Mouse (Mus musculus) ES-Bruce4 (cell line): Measurements from ENCODE around the gene Igfbp4. TPM values are rescaled to one million over a fixed set of nuclear protein-coding genes. Genes with fewer than 3 reads are reported as not detected.

Source experiments
- H3K27ac ChIP-seq: 2 replicates; pipeline ENCODE4 v1.5.1; 2012; ENCODE audit warnings: low read length, inconsistent platforms; ENCODE audit not compliant: insufficient read depth
- H3K27me3 ChIP-seq: 2 replicates; pipeline ENCODE4 v1.6.1; 2012; ENCODE audit warnings: mild to moderate bottlenecking, low read length, inconsistent platforms; ENCODE audit not compliant: control insufficient read depth, poor library complexity, insufficient read depth, severe bottlenecking
- H3K36me3 ChIP-seq: 2 replicates; pipeline ENCODE4 v1.6.1; 2012; ENCODE audit warnings: inconsistent platforms, mild to moderate bottlenecking, low read length, moderate library complexity; ENCODE audit not compliant: control insufficient read depth, poor library complexity, insufficient read depth, severe bottlenecking
- H3K4me1 ChIP-seq: one replicate; pipeline ENCODE4 v1.8.1; 2011; ENCODE audit warnings: low read length; ENCODE audit not compliant: control insufficient read depth, insufficient read depth
- H3K4me3 ChIP-seq: 2 replicates; pipeline ENCODE4 v1.5.1; 2011; ENCODE audit warnings: low read depth, mild to moderate bottlenecking, low read length
- H3K9ac ChIP-seq: 2 replicates; pipeline ENCODE4 v1.6.1; 2012; ENCODE audit warnings: low read depth, mild to moderate bottlenecking, inconsistent platforms; ENCODE audit not compliant: poor library complexity, severe bottlenecking
- H3K9me3 ChIP-seq: replicated peaks from 2 replicates; pipeline ENCODE4 v1.6.1; 2012; ENCODE audit warnings: mild to moderate bottlenecking, low read length, inconsistent platforms; ENCODE audit not compliant: control insufficient read depth, poor library complexity, insufficient read depth, severe bottlenecking
- CTCF ChIP-seq: IDR thresholded peaks from one replicate; pipeline ENCODE4 v1.8.1; 2011; ENCODE audit warnings: low read depth, low read length
- EP300 ChIP-seq: IDR thresholded peaks from 2 replicates; pipeline ENCODE4 v1.6.1; 2011; ENCODE audit warnings: low read depth, low read length; ENCODE audit not compliant: insufficient read depth
- POLR2A ChIP-seq: IDR thresholded peaks from one replicate; pipeline ENCODE4 v1.8.1; 2011; ENCODE audit warnings: low read length; ENCODE audit not compliant: insufficient read depth
- polyA plus RNA-seq: library from polyadenylated mRNA; stranded (reverse); fragments of >200 nt; gene quantifications from 2 replicates; pipeline ENCODE4 v1.2.4, GENCODE M21; 2011; ENCODE audit warnings: low read depth; ENCODE audit not compliant: missing spikeins, insufficient read depth, insufficient read length

Gene Igfbp4
- polyA plus RNA-seq, 1 experiment = 47.6 TPM

- Histone ChIP-seq H3K4me3 (peak within 1 kb of the TSS; percentile 89), H3K4me1 (no peaks in the 10 kb centered on the region), H3K36me3 (peaks cover 37% of the 10 kb centered on the region), H3K27ac (0 out of 2 replicates have a peak within 1 kb of the TSS, but pooled peaks have one; percentile 14), H3K27me3 (no peaks in the 10 kb centered on the region), H3K9me3 (no peaks in the 10 kb centered on the region), H3K9ac (peak within 1 kb of the TSS; percentile 91)
- TF ChIP-seq EP300 = no peak
- TF ChIP-seq POLR2A = peak; percentile 89
- no peak for TF ChIP-seq CTCF
Observed at GRCm38 (mm10) chr11:99023500-99024467, 17.3 kb upstream of the Igfbp4 start, which contains the start of gene Top2a. TSS of gene Top2a (minus strand) at chr11:99024189.

DNA sequence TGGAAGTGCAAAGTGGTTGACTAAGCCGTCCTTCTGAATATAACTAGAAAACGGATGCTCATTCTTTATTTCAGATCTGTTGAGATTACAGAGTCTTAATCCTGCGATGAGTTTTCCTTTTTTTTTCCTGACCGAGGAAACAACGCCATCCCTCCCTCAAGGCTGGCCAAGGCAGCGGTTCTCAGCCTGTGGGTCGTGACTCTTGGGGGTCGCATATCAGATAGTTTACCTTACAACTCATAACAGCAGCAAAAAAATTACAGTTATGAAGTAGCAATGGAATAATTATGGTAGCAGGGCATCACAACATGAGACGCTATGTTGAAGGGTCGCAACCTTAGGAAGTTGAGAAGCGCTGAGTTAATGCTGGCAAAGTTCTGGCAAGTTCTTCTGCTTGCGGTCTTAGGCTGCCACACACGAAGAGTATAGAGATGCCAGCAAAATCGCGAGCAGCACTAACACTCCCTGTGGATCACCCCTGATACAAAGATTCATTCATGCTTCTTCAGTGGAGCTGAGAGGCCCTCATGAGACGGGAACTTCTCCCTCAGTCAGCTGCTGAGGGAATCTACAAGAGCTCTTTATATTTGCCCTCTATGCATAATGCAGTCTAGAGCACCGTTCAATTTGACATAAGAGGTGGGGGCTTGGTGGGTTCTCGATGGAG, 16.4 kb upstream of the Igfbp4 start:
- H3K36me3 ChIP-seq = peaks cover 31% of the 10 kb centered on the region
- TF ChIP-seq EP300 = no peak
- TF ChIP-seq CTCF = no peak
- TF ChIP-seq POLR2A = no peak
- H3K9me3 ChIP-seq = no peaks in the 10 kb centered on the region
- H3K9ac ChIP-seq = peak overlapping the region; percentile 59
- no peaks in the 10 kb centered on the region for H3K27me3 ChIP-seq
- peak overlapping the region; percentile 75 for H3K4me3 ChIP-seq
- H3K4me1 ChIP-seq = no peaks in the 10 kb centered on the region
- H3K27ac ChIP-seq = 0 out of 2 replicates have a peak overlapping the region, but pooled peaks have one; percentile 14

- Histone ChIP-seq H3K4me1 (no peaks in the 10 kb centered on the region), H3K9ac (no peak overlapping the region), H3K9me3 (no peaks in the 10 kb centered on the region), H3K27me3 (no peaks in the 10 kb centered on the region), H3K36me3 (peaks cover 19% of the 10 kb centered on the region), H3K4me3 (no peak overlapping the region), H3K27ac (no peak overlapping the region)
- TF ChIP-seq EP300 = no peak
- no peak for TF ChIP-seq CTCF
- no peak for TF ChIP-seq POLR2A
Observed at GRCm38 (mm10) chr11:99025878-99026277, 15.2 kb upstream of the Igfbp4 start.

DNA sequence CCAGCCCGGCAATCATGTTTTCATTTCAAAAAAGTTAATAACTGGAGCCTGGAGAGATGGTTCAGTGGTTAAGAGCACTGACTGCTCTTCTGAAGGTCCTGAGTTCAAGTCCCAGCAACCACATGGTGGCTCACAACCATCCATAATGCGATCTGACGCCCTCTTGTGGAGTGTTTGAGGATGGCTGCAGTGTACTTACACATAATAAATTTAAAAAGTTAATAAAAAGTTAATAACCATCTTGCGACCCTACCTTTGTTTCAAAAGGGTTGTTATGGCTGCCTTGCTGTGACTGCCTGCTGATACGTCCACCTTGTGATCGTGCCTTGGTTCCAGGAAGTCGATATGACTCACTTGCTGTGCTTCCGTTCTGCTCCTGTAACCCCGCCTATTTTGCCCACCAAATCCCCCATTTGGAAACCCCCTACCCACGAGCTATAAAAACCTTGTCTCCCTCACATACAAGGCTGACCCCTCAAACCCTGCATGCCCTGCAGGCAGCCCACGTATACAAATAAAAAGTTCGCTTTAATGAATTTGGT, 14.1 kb upstream of the Igfbp4 start:
- no peak for TF ChIP-seq EP300
- TF ChIP-seq CTCF = no peak

DNA sequence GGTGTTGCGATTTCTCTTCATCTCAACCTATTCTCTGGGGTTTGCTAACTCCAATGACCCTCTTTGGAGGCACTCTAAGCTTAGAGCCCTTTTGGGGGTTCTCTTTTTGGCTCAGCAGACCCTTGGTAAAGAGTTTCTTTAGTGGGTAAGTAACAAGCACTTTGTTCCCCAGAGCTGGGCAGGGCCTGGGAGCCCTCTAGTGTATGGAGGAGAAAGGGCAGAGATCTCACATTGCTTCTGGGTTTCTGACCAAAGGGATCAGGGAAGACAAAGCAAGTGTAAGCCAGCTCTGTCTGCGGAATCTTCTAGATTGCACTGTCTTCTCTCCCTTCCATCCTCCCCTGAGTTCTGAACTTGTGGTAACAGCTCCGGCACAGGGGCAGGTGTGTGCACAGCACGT, 5.7 kb upstream of the Igfbp4 start:
- H3K27ac ChIP-seq = no peak overlapping the region
- no peaks in the 10 kb centered on the region for H3K9me3 ChIP-seq
- no peaks in the 10 kb centered on the region for H3K36me3 ChIP-seq
- TF ChIP-seq CTCF = peak; percentile 43
- TF ChIP-seq EP300 = no peak
- TF ChIP-seq POLR2A = no peak
- no peak overlapping the region for H3K9ac ChIP-seq
- H3K27me3 ChIP-seq = no peaks in the 10 kb centered on the region
- H3K4me3 ChIP-seq = no peak overlapping the region
- H3K4me1 ChIP-seq = no peaks in the 10 kb centered on the region

More for the DNA sequence above, 14.1 kb upstream of the Igfbp4 start:
- Histone ChIP-seq H3K9me3 (no peaks in the 10 kb centered on the region), H3K27ac (no peak overlapping the region), H3K4me3 (no peak overlapping the region), H3K36me3 (peaks cover 8% of the 10 kb centered on the region), H3K9ac (no peak overlapping the region), H3K4me1 (no peaks in the 10 kb centered on the region), H3K27me3 (no peaks in the 10 kb centered on the region)
